Mouse (Mus musculus) cerebellum, adult 11-12 months (tissue): ENCODE results near the gene Kcnq1.

Source experiments
- DNase-seq: peaks from one replicate; pipeline ENCODE4 v3.0.0; 2022

Kcnq1 gene

GRCm38 (mm10) chr7:143373265-143373664 lies 267.1 kb downstream of the Kcnq1 start:
- no peak for DNase-seq

- no peak for DNase-seq
These were observed 269.8 kb downstream of the Kcnq1 start for GRCm38 (mm10) chr7:143375945-143376344.

- no peak for DNase-seq
These were observed 274.4 kb downstream of the Kcnq1 start for GRCm38 (mm10) chr7:143380466-143381073.

- DNase-seq: no peak
These were observed 280.5 kb downstream of the Kcnq1 start for GRCm38 (mm10) chr7:143386632-143387031.

- DNase-seq: no peak
These were observed 282.9 kb downstream of the Kcnq1 start for GRCm38 (mm10) chr7:143388783-143389695.

GRCm38 (mm10) chr7:143389860-143390259 lies 283.7 kb downstream of the Kcnq1 start:
- DNase-seq: peak; percentile 29

- DNase-seq: peak; percentile 44
These were observed 284.3 kb downstream of the Kcnq1 start for GRCm38 (mm10) chr7:143390277-143390948.

- no peak for DNase-seq
These were observed 289.0 kb downstream of the Kcnq1 start for GRCm38 (mm10) chr7:143395113-143395563.

- DNase-seq: no peak
These were observed 293.6 kb downstream of the Kcnq1 start for GRCm38 (mm10) chr7:143399756-143400155.

GRCm38 (mm10) chr7:143400599-143400998 lies 294.4 kb downstream of the Kcnq1 start:
- DNase-seq: no peak

GRCm38 (mm10) chr7:143401429-143402016 lies 295.4 kb downstream of the Kcnq1 start:
- no peak for DNase-seq

GRCm38 (mm10) chr7:143404296-143404695 lies 298.1 kb downstream of the Kcnq1 start:
- DNase-seq: no peak

GRCm38 (mm10) chr7:143407931-143408501 lies 301.9 kb downstream of the Kcnq1 start:
- no peak for DNase-seq

GRCm38 (mm10) chr7:143408615-143409021 lies 302.5 kb downstream of the Kcnq1 start:
- no peak for DNase-seq

GRCm38 (mm10) chr7:143412606-143413005 lies 306.4 kb downstream of the Kcnq1 start:
- no peak for DNase-seq

- DNase-seq: no peak
These were observed 308.9 kb downstream of the Kcnq1 start for GRCm38 (mm10) chr7:143415070-143415469.

- no peak for DNase-seq
These were observed 310.2 kb downstream of the Kcnq1 start for GRCm38 (mm10) chr7:143416406-143416805.

- no peak for DNase-seq
These were observed 311.7 kb downstream of the Kcnq1 start for GRCm38 (mm10) chr7:143417875-143418274.

- no peak for DNase-seq
These were observed 313.5 kb downstream of the Kcnq1 start for GRCm38 (mm10) chr7:143419585-143420160.

- DNase-seq: peak; percentile 98
These were observed 322.1 kb downstream of the Kcnq1 start for GRCm38 (mm10) chr7:143428142-143428813.

GRCm38 (mm10) chr7:143428814-143429499 lies 322.8 kb downstream of the Kcnq1 start:
- DNase-seq: peak; percentile 58
